Mouse (Mus musculus): Measurements from ENCODE around the gene Ostm1.

- TF ChIP-seq CTCF (IDR thresholded peaks at IDR 0.05) (no peak), EP300 (IDR thresholded peaks at IDR 0.05) (no peak)
Measured at GRCm38 (mm10) chr10:42545707-42546503, 37.7 kb upstream of the Ostm1 start.
